Mouse (Mus musculus): ENCODE results near the gene Npl. TPM values are rescaled to one million over a fixed set of nuclear protein-coding genes. Genes with fewer than 3 reads are reported as not detected.
"Not testable (repeated sequence)": the region's sequence is repeated elsewhere in the genome, so short reads cannot be mapped to it uniquely, and the experiment has no call there.

Npl gene
- total RNA-seq, 2 experiments from 2014 or later: 1.2 to 4.8 TPM

GRCm38 (mm10) chr1:153547555-153547954 is 2.3 kb downstream of the Npl start:
- ATAC-seq (replicated peaks; ENCODE audit: low FRiP score, poor library complexity, severe bottlenecking): no peak

- no peak for ATAC-seq (replicated peaks; ENCODE audit: low FRiP score, poor library complexity, severe bottlenecking)
These were observed 4.6 kb downstream of the Npl start for GRCm38 (mm10) chr1:153545196-153545595.

- ATAC-seq (replicated peaks; ENCODE audit: low FRiP score, poor library complexity, severe bottlenecking): no peak
These were observed 7.0 kb downstream of the Npl start for GRCm38 (mm10) chr1:153542726-153543320.

- ATAC-seq (replicated peaks; ENCODE audit: low FRiP score, poor library complexity, severe bottlenecking): no peak
These were observed 9.1 kb downstream of the Npl start for GRCm38 (mm10) chr1:153540753-153541152.

GRCm38 (mm10) chr1:153539739-153540333 is 10.0 kb downstream of the Npl start:
- ATAC-seq (replicated peaks; ENCODE audit: low FRiP score, poor library complexity, severe bottlenecking): no peak

- ATAC-seq (replicated peaks; ENCODE audit: low FRiP score, poor library complexity, severe bottlenecking): no peak
These were observed 14.2 kb downstream of the Npl start for GRCm38 (mm10) chr1:153535611-153536010.

- ATAC-seq (replicated peaks; ENCODE audit: low FRiP score, poor library complexity, severe bottlenecking): not testable (repeated sequence)
These were observed 16.9 kb downstream of the Npl start for GRCm38 (mm10) chr1:153532896-153533295.

- no peak for ATAC-seq (replicated peaks; ENCODE audit: low FRiP score, poor library complexity, severe bottlenecking)
These were observed 17.5 kb downstream of the Npl start for GRCm38 (mm10) chr1:153532234-153532841.

GRCm38 (mm10) chr1:153531677-153532233 is 18.1 kb downstream of the Npl start:
- ATAC-seq (replicated peaks; ENCODE audit: low FRiP score, poor library complexity, severe bottlenecking): no peak

- no peak for ATAC-seq (replicated peaks; ENCODE audit: low FRiP score, poor library complexity, severe bottlenecking)
These were observed 27.7 kb downstream of the Npl start for GRCm38 (mm10) chr1:153522116-153522515.

- ATAC-seq (replicated peaks; ENCODE audit: low FRiP score, poor library complexity, severe bottlenecking): no peak
These were observed 34.5 kb downstream of the Npl start for GRCm38 (mm10) chr1:153515368-153515767.

- no peak for ATAC-seq (replicated peaks; ENCODE audit: low FRiP score, poor library complexity, severe bottlenecking)
These were observed 39.4 kb downstream of the Npl start for GRCm38 (mm10) chr1:153510330-153511009.

- ATAC-seq (replicated peaks; ENCODE audit: low FRiP score, poor library complexity, severe bottlenecking): not testable (repeated sequence)
These were observed 40.3 kb downstream of the Npl start for GRCm38 (mm10) chr1:153509569-153509968.

- ATAC-seq (replicated peaks; ENCODE audit: low FRiP score, poor library complexity, severe bottlenecking): no peak
These were observed 40.8 kb downstream of the Npl start for GRCm38 (mm10) chr1:153509012-153509411.

- no peak for ATAC-seq (replicated peaks; ENCODE audit: low FRiP score, poor library complexity, severe bottlenecking)
These were observed 43.6 kb downstream of the Npl start for GRCm38 (mm10) chr1:153506266-153506665.

GRCm38 (mm10) chr1:153501644-153502321 is 48.1 kb downstream of the Npl start:
- ATAC-seq (replicated peaks; ENCODE audit: low FRiP score, poor library complexity, severe bottlenecking): no peak

GRCm38 (mm10) chr1:153500030-153500429 is 49.8 kb downstream of the Npl start:
- ATAC-seq (replicated peaks; ENCODE audit: low FRiP score, poor library complexity, severe bottlenecking): no peak

GRCm38 (mm10) chr1:153496030-153496429 is 53.8 kb downstream of the Npl start:
- ATAC-seq (replicated peaks; ENCODE audit: low FRiP score, poor library complexity, severe bottlenecking): no peak

- no peak for ATAC-seq (replicated peaks; ENCODE audit: low FRiP score, poor library complexity, severe bottlenecking)
These were observed 55.9 kb downstream of the Npl start for GRCm38 (mm10) chr1:153493931-153494330.

GRCm38 (mm10) chr1:153493338-153493737 is 56.5 kb downstream of the Npl start:
- no peak for ATAC-seq (replicated peaks; ENCODE audit: low FRiP score, poor library complexity, severe bottlenecking)
